Mouse (Mus musculus): Measurements from ENCODE around the gene Defb25.

Gene Defb25

DNA sequence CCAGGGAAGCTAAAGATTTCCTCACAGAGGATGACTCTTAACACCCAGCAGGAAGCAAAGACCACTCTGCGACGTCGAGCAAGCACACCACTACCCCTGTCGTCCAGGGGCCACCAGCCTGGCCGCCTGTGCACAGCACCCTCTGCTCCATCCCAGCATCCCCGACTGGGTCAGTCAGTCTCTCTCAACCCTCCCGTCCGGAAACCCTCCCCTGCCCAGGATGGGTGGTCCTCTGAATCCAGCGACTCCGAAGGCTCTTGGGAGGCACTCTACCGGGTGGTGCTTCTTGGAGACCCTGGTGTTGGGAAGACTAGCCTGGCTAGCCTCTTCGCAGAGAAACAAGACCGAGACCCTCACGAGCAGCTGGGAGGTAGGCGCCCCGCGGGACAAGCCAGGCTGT is 5.2 kb upstream of the Defb25 start:
- DNase-seq (ENCODE audit: low spot score in 2 of 2), result no peak

DNA sequence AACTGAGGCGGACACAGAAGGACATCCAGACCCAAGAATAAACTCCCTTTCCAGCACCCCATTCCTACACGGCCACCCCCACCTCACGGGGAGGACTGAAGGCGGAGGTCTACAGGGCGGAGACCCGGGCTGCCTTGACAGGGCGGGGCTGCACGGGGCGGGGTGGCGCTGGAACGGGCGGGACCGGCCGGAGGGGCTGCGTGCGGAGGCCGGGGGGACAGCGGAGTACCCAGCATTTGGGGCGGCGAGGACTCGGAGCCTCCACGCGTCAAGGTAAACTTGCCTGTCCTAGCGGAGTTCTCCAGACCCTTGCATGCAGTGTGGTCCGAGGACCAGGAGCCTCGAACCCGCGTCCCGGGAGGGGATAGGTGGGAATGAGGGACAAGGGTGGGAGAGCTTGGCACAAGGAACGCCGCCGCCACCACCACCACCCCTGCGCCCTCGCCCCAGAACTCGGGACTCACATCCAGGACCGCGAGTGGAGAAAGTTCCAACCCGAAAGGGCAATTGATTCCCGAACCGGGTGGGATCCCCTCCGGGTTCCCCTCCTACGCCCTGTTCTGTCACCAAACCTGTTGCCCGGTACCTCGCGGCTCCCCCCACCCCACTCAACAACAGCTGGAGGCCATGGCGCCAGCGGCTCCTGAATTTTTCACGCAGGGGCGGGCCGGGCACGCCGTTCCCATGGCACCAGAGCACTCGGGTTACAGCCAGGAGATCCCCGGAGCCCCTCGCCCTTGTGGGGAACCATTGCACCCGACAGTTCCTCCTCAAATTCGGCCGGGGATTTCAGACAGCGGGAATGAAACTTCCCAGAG is 4.1 kb upstream of the Defb25 start, which contains the start of gene Rem1:
Gene Rem1, plus strand, starts transcription at position 178 of the 818 bp plus-strand sequence.
- DNase-seq (ENCODE audit: low spot score in 2 of 2), result no peak

DNA sequence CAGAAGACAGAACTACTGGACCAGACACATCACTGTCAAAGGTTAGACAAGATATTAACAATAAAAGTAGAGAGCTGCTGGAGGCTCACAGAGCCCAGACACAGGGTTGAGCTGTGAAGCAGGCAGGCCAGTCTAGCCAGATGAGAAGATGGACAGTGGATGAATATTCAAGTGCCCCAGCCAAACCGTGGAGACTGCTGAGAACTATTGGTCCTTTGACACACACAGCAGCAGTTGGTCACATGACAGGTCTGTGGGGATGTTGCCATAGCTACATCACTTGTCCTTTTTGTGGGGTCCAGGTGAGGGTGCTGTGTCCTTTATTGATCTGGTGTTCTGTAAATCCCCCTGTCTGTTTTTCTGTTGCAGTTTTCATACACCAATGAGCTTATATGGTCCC is 2.4 kb upstream of the Defb25 start:
- no peak for DNase-seq (ENCODE audit: low spot score in 2 of 2)

DNA sequence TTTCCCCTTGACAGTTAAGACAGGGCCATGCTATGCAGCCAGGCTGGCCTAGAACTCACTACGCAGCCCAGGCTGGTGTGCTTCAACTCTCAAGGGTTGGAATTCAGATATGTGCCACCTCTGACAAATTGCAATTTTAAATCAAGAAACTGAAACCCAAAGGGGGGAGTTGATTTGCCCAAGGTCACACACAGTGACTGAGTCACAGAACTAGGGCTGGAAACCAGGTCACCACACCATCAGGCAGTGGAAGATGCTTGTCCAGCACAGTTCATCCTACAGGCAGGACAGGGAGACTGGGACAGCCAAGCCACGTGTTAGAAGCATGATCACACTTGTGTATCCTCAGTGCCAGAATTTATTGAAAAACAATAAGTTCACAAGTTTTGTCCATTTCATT is 1.7 kb upstream of the Defb25 start:
- no peak for DNase-seq (ENCODE audit: low spot score in 2 of 2)

DNA sequence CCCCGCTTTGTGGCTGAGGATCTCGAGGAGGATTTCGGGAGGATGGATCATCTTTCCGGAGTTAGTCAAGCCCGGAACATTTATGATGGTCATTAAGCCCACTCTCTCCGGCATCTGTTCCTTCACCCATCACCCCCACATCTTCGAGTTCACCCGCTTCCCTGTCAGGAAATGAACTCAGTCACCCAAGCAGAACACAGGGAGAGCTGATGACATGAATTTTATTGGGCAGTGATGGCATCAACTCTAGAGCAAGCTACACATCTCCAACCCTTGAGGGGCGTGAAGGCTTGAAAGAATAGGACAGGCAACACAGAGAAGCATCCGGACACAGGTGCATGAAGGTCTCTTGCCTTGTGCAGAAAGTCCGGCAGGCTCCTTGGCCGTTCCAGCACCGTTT is 702 bp downstream of the Defb25 start:
- no peak for DNase-seq (ENCODE audit: low spot score in 2 of 2)

DNA sequence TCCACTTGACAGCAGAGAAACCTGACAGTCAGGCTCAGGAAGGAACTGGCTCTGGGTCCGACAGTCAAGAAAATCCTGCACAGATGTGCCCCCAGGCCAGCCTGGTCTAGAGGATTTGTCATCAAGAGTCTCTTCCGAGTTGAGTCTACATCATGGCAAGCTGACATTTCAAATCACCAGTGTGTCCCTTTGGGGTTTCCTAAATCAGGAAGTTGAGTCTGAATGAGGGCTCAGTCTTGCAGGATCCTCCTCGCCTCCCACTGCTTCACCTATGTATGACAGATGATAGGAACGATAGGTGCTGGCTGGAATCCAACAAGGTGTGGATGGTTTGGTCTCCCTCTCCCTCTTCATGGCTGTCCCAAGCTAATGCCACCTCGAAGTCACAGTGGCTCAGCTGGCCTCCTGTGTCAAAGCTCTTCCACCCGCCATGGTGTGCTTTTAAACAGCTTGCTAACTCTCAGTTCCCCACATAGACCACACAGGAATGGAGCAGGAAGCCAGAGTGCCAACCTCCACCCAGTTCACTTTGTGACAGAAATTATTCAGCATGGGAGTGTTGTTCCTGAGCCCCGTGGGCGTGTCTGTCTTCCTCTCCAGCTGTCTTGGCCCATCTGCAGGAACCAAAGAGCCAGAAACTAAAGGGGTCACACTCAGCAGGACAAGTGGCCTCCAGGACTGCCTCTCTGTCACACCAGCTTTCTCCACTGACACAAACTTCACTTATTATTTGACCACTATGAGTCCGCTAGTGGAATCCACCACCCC is 2.3 kb downstream of the Defb25 start:
- DNase-seq (ENCODE audit: low spot score in 2 of 2), result peak in 1 of 2 experiments; percentile 19

DNA sequence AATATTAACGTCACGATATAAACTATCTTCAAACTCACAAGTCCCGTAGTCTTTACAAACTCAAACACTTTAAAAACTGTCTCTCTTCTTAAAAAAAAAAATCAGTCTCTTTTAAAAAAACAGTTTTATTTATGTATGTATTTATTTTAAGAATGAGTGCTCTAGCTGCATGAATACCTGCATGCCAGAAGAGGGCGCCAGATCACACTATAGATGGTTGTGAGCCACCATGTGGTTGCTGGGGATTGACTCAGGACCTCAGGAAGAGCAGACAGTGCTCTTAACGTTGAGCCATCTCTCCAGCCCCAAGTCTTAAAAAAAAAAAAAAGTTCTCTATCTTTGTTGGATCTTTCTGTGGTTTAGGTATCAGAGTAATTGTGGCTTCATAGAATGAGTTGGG is 5.5 kb downstream of the Defb25 start:
- no peak for DNase-seq (ENCODE audit: low spot score in 2 of 2)

DNA sequence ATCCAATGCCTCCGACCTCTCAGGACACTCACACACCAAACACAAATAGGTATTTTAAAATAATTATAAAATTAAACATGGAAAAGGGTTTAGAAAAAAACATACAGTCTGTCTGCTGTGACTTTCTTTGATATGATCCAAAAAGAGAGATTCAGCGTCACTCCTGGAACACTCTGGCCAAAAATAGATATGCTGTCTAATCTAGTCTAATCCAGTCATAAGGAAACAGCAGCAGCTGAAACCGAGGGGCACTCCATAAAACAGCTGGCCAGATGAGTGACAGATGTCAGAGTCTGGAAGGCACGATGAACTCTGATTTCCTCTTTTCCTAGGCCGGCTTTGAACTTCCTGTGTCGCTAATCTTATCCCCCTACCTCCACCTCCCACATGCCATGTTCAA is 6.4 kb downstream of the Defb25 start:
- DNase-seq (ENCODE audit: low spot score in 2 of 2), result no peak

DNA sequence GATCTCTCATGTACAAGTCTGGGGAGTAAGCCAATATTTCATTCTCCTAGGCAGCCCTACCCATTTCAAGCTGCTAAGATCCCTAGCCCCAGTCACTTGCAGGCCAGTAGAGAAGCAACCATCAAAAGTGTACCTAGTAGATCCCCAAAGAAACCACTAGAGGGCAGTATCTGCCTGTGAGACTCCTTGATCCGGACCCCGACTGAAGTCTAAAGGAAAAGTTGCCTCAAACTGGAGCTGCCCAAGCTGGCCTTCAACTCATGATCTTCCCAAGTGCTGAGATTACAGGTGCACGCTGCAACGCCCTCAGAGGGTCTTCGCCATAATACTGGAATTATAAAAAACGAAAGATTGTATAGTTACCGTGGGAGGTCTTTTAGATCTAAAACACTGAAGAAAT is 7.3 kb downstream of the Defb25 start:
- DNase-seq (ENCODE audit: low spot score in 2 of 2), result peak in 1 of 2 experiments; percentile 64

DNA sequence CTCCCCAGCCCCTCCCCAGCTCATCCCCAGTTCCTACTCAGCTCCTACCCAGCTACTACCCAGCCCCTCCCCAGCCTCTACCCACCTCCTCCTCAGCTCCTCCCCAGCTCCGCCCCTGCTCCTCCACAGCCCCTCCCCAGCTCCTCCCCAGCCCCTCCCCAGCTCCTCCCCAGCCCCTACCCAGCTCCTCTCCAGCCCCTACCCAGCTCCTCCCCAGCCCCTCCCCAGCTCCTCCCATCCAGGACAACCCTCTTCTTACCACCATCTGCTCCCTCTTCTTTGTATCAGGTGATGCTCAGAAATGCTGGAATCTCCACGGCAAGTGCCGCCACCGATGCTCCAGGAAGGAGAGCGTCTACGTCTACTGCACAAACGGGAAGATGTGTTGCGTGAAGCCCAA is 10.7 kb downstream of the Defb25 start:
- no peak for DNase-seq (ENCODE audit: low spot score in 2 of 2)

DNA sequence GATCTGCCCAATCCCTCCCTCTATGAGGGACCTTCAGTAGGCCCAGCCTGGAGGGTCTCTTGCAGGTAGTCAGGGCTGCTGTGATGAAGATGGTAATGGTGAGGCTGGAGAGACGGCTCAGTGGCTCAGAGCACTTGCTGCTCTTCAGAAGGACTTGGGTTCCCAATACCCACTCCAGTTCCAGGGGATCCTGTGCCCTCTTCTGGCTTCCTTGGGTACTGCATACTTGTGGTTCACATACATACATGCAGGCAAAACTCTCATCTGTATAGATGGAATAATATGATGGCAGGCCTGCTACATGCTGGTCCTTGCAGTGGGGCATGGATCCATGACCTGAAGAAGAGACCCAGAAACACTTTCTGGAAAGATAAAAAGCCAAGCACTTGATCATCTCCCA is 14.1 kb downstream of the Defb25 start:
- DNase-seq (ENCODE audit: low spot score in 2 of 2), result no peak

DNA sequence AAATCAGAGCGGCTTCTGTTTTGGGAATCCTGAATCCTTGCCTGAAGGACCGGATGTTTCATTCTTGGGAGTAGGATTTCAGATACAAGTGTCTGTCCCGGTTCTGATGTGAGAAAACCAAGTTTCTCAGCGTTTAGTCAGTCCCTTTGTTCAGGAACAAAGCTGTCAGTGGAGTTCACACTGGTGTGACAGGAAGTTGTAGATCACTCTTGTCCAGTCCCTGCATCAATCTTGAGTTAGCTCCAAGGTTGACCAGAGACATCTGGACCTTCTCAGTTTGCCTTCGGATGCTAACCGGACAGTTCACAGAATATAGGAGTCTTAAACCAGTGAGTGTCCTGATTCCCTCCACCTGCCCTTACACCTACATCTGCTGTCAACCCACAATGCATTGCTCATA is 15.1 kb downstream of the Defb25 start:
- DNase-seq (ENCODE audit: low spot score in 2 of 2), result no peak

DNA sequence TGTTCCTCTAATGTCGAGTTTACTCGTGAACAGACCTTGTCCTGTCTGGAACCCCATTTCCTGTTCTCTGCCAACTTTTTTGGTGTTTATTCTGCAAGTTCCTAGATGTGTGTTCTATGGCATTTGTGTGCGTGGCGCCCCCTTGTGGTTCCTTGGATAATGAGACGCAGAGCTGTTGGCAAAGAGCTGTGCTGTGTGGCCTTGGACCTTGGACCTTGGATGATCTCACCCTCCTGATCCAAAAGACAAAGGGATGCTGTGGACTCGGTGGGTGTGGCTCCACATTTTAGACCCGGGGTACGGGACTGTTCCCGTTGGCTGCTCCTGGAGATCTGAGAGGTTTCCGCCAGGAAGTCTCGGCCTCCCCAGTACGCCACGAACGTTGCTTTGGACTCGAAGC is 18.8 kb downstream of the Defb25 start, which contains the start of gene Defb36:
Gene Defb36, plus strand, starts transcription at position 271 of the 400 bp plus-strand sequence.
- DNase-seq (ENCODE audit: low spot score in 2 of 2), result peak in 1 of 2 experiments; percentile 30

DNA sequence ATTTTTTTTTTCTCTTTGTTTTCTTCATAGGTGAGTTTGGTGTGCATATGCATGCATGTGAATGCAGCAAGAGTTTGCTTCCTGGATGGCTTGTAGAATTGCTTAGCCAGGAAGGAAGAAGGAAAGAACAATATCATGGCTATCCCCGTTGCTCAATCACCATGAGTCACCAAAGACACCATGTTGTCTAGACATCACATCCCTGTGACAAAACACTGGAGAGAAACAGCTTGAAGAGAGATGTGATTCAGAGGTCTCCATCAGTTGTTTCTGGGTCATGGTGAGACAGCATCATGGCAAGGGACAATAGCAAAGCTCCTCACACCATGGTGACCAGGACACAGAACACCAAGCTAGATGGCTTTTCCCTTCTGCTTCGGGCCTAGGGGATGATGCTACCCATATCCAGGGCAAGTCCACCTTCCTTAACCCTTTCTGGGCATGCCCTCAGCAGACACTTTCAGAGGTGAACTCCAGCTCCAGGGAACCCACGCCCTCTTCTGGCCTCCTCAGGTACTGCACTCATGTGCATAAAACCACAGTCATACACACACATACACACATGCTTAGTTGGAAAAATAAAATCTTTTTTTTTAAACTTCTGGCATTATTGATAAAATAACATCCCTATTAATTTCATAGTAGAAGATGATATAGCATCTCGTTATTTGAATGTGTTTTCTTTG is 21.4 kb downstream of the Defb25 start:
- DNase-seq (ENCODE audit: low spot score in 2 of 2), result no peak

DNA sequence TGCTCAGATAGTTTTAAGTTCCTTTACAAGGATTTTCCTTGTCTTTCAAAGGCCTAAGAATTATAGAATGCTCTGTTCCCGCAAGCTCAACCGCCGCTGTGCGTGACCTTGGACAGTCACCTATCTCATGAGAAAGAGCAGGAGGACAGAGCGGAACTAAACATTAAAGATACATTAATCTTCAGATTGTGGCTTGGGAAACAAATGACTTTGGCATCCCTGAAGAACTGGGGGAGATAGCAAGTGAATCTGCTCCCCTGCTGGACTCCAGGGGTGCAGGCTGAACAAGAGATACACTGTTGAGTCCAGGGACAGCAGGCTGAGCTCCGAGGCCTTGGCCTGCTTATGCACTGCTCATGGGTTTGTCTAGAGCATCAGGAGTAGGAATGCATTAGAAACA is 22.8 kb downstream of the Defb25 start:
- no peak for DNase-seq (ENCODE audit: low spot score in 2 of 2)

DNA sequence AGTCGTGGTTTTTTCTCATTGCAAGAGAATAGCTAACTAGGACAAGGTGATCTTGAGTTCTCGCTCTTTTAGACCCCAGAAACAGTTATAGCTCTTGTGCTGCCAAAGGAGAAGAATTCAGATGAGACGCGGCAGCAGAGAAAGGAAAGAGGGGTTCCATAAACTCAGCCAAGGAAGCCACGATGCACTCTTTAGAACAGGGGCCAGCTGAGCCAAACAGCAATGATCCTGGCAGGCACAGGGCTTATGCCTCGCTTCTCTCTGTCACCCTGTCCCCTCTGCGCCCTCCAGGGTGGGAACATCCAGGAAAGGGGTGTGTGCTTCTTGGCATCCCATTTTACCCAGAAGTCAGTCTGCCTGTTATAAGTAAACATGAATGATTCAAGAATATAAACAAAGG is 23.6 kb downstream of the Defb25 start, which contains the start of gene Defb45:
Gene Defb45, minus strand, starts transcription at position 101 of the 400 bp plus-strand sequence.
- no peak for DNase-seq (ENCODE audit: low spot score in 2 of 2)

DNA sequence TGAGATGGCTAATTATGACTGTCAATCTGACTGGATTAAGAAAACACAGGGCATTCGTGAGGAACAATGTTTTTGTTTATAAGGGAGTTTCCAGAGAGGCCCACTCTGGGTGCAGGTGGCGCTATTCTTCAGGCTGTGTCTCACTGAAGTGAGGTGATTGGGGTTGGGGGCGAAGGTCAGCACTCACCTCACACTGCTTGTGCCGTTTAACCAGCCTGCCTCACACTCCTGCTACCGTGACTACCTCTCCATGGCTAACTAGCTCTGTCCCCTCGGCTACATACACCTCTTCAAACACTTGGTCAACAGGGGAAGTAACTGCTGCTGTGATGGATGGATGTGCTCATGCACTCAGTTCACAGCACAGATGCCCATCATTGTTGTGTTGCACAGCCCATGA is 33.8 kb downstream of the Defb25 start:
- no peak for DNase-seq (ENCODE audit: low spot score in 2 of 2)

DNA sequence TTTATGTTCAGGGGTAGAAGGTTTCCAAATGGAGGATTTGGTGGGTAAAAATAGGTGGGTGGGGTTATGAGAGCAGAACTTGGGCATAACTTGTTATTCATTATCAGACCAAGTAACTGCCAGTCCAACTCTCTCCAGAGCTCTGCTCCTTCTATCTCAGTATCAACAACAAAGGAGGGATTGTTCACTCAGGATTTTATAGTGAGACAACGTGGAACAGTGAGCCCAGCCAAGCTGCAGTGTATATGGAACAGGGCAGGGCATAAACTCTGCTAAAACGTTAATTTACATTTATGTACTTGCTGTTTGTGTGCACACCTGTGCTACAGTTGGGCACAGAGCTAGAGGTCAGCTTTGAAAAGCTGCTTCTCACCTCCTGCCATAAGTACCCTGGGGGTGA is 34.4 kb downstream of the Defb25 start:
- DNase-seq (ENCODE audit: low spot score in 2 of 2), result no peak

DNA sequence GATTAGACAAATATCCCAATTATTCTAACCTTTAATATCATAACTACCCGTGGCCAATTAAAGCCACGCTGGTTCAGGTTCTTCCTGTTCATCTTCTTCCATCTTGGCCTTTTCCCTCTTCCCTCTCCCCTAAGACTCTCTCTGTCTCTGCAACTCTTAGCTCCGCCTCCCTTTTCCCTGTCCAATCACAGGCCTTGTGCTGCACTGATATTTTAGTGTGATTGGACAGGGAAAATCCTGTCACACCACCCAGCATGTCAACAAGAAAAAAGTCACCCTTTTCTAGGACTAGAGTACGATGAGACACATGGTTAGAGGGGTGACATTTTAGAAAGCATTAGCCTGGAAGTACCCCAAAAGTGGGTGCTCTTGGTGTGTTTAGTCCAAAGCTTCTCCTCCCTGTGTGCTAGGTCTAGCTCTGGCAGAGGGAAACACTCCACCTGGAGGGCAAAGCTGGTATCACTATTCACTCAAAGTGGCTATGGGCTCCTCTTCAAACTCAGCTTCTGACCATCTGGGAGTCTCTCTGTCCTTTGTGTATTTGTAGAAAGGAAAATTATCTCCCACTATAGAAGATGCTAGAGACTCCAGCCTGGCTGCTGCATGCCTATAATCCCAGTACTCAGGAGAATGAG is 35.8 kb downstream of the Defb25 start:
- no peak for DNase-seq (ENCODE audit: low spot score in 2 of 2)

DNA sequence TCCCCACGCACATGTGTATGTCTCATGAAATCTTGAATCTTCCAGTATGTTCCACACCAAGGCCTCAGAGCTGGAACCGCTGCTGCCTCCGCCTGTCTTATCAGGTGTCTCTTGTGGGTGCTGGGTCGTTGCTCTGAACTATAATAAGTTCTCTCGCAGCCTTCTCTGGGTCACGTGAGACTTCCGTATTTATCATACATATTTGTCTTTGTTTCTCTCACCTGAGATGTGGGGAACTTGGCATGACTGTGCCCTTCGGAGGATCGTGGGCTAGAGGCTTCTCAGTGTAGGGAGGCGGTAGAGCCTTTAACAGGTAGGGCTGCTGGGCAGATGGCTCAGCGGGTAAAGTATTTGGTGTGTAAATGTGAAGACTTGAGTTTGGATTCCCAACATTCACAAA is 42.2 kb downstream of the Defb25 start:
- DNase-seq (ENCODE audit: low spot score in 2 of 2), result no peak

DNA sequence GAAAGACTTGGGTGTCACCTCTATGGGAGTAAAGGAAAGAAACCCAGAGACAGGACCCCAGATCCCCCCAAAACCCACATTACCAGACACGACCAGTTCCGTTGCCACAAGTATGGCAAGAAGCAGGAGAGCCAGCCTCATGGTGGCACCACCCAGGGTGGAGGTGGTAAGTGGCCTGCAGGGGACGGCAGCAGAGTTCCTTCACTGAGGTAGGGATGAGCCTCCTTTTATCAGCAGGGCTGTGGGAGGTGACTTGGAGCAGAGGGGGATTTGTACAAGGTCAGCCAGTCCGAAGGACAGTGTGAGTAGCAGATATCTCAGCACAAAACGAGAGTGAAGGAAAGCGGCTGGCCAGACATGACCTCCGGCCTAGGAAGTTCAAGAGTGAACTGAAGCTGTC is 42.7 kb downstream of the Defb25 start, which contains the start of gene Defb19:
Gene Defb19, minus strand, starts transcription at position 206 of the 400 bp plus-strand sequence.
- DNase-seq (ENCODE audit: low spot score in 2 of 2), result no peak

DNA sequence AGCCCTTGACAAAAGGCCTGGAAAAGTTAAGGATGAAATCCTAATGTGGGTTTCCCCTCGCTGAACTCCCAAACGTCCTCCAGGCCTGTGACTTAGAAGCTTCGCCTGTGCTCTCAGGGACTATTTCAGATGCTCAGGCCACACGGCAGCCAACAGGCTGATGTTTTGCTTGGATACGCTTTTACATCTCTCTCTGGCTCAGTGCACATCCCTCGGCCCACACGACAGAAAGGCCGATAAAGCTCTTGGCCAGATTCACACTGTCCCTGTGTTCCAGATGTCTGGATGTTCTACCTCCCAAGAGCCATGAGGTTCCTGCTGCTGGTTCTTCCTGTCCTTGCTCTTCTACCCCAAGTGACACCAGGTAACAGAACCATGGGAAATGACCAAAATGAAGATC is 49.4 kb downstream of the Defb25 start:
- DNase-seq (ENCODE audit: low spot score in 2 of 2), result no peak
